Mouse (Mus musculus) liver, embryonic 14.5 days (tissue): ENCODE measurements at regions not wholly inside any gene's neighbourhood (a gene's known extent, or its start where the extent isn't known, plus 50 kb on each side); places are given as distances from the start of the nearest gene placed in this dataset.

Experiments used
- CTCF ChIP-seq: IDR thresholded peaks from 2 replicates; pipeline ENCODE4 v1.5.1; 2016; ENCODE audit warnings: antibody characterized with exemption, low read depth, control low read depth
- EP300 ChIP-seq: IDR thresholded peaks from 2 replicates; pipeline ENCODE4 v1.6.1; 2016; ENCODE audit warnings: antibody characterized with exemption, low read depth

DNA sequence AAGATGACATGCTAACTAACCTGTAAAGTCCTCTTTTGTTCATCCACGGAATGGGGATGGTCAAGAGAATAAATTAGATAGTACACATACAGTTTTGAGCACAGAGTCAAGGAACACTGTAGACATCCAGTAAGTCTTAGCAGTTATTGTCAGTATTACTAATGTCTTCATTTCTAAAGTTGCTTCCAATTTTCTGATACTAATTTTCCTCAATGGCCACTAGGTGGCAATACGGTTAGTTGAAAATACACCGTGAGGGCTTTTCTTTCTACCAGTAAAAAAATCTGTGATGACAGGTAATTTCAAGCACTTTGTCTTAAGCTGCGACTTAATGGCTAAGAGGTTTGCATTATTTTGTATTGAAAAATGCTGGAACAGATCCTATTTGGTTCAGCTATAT, 203.1 kb downstream of the Kif20b start:
- no peak for TF ChIP-seq EP300
- TF ChIP-seq CTCF = peak; percentile 25; the same call in 1 of the 2 replicates
